Mouse (Mus musculus): ENCODE measurements around the gene Card19. TPM values are rescaled to one million over a fixed set of nuclear protein-coding genes. Genes with fewer than 3 reads are reported as not detected.

Gene Card19
- total RNA-seq, 2 experiments from 2014 or later: 11.1 to 12.9 TPM

GRCm38 (mm10) chr13:49183161-49183560 lies 32.7 kb downstream of the Card19 start:
- intact Hi-C loops (cut with DNase I): no loop called here
- no peak for DNase-seq (ENCODE audit: extremely low spot score in 1 of 2, low spot score in 2 of 2)

GRCm38 (mm10) chr13:49181411-49181984 lies 34.3 kb downstream of the Card19 start:
- intact Hi-C loops (cut with DNase I): no loop called here
- DNase-seq (ENCODE audit: extremely low spot score in 1 of 2, low spot score in 2 of 2): peak in 1 of 2 experiments; percentile 40

- intact Hi-C loops (cut with DNase I): no loop called here
- DNase-seq (ENCODE audit: extremely low spot score in 1 of 2, low spot score in 2 of 2): no peak
Observed at GRCm38 (mm10) chr13:49180691-49181090, 35.1 kb downstream of the Card19 start.

GRCm38 (mm10) chr13:49180274-49180673 lies 35.6 kb downstream of the Card19 start:
- intact Hi-C loops (cut with DNase I): no loop called here
- peak in 1 of 2 experiments; percentile 20 for DNase-seq (ENCODE audit: extremely low spot score in 1 of 2, low spot score in 2 of 2)

GRCm38 (mm10) chr13:49178839-49179585 lies 36.8 kb downstream of the Card19 start:
- intact Hi-C loops (cut with DNase I): loop anchor here (10.0 kb wide), 3 partner anchors 124 to 524 kb away; partner anchors contain the start of gene Phf2
- peak; percentile 80 to 88 for DNase-seq (ENCODE audit: extremely low spot score in 1 of 2, low spot score in 2 of 2)

- intact Hi-C loops (cut with DNase I): loop anchor here (10.0 kb wide), 3 partner anchors 121 to 521 kb away; partner anchors contain the start of gene Phf2
- DNase-seq (ENCODE audit: extremely low spot score in 1 of 2, low spot score in 2 of 2): no peak
Observed at GRCm38 (mm10) chr13:49175509-49175908, 40.3 kb downstream of the Card19 start.

- peak; percentile 76 to 90 for DNase-seq (ENCODE audit: extremely low spot score in 1 of 2, low spot score in 2 of 2)
- intact Hi-C loops (cut with DNase I): loop anchor here (10.0 kb wide), 3 partner anchors 118 to 518 kb away; partner anchors contain the start of gene Phf2
Observed at GRCm38 (mm10) chr13:49172971-49173596, 42.8 kb downstream of the Card19 start.

- intact Hi-C loops (cut with DNase I): loop anchor here (10.0 kb wide), 3 partner anchors 118 to 518 kb away; partner anchors contain the start of gene Phf2
- peak in 1 of 2 experiments; percentile 45 for DNase-seq (ENCODE audit: extremely low spot score in 1 of 2, low spot score in 2 of 2)
Observed at GRCm38 (mm10) chr13:49172335-49172734, 43.5 kb downstream of the Card19 start.

GRCm38 (mm10) chr13:49171729-49172128 lies 44.1 kb downstream of the Card19 start:
- no peak for DNase-seq (ENCODE audit: extremely low spot score in 1 of 2, low spot score in 2 of 2)
- intact Hi-C loops (cut with DNase I): loop anchor here (10.0 kb wide), 3 partner anchors 117 to 517 kb away; partner anchors contain the start of gene Phf2

GRCm38 (mm10) chr13:49170623-49171022 lies 45.2 kb downstream of the Card19 start:
- no peak for DNase-seq (ENCODE audit: extremely low spot score in 1 of 2, low spot score in 2 of 2)

GRCm38 (mm10) chr13:49169448-49170207 lies 46.2 kb downstream of the Card19 start:
- intact Hi-C loops (cut with DNase I): loop anchor here (10.0 kb wide), 3 partner anchors 115 to 515 kb away; partner anchors contain the start of gene Phf2
- peak; percentile 75 to 91 for DNase-seq (ENCODE audit: extremely low spot score in 1 of 2, low spot score in 2 of 2)

More at GRCm38 (mm10) chr13:49170623-49171022, 45.2 kb downstream of the Card19 start:
- intact Hi-C loops (cut with DNase I): loop anchor here (10.0 kb wide), 3 partner anchors 116 to 516 kb away; partner anchors contain the start of gene Phf2

- no peak for DNase-seq (ENCODE audit: extremely low spot score in 1 of 2, low spot score in 2 of 2)
Observed at GRCm38 (mm10) chr13:49167081-49167480, 48.8 kb downstream of the Card19 start.

GRCm38 (mm10) chr13:49163645-49164044 lies 52.2 kb downstream of the Card19 start:
- DNase-seq (ENCODE audit: extremely low spot score in 1 of 2, low spot score in 2 of 2): no peak
- intact Hi-C loops (cut with DNase I): no loop called here

More at GRCm38 (mm10) chr13:49167081-49167480, 48.8 kb downstream of the Card19 start:
- intact Hi-C loops (cut with DNase I): no loop called here

- no peak for DNase-seq (ENCODE audit: extremely low spot score in 1 of 2, low spot score in 2 of 2)
- intact Hi-C loops (cut with DNase I): no loop called here
Observed at GRCm38 (mm10) chr13:49162722-49163121, 53.1 kb downstream of the Card19 start.

GRCm38 (mm10) chr13:49161236-49161635 lies 54.6 kb downstream of the Card19 start:
- intact Hi-C loops (cut with DNase I): no loop called here
- no peak for DNase-seq (ENCODE audit: extremely low spot score in 1 of 2, low spot score in 2 of 2)

GRCm38 (mm10) chr13:49158040-49158713 lies 57.7 kb downstream of the Card19 start:
- no peak for DNase-seq (ENCODE audit: extremely low spot score in 1 of 2, low spot score in 2 of 2)
- intact Hi-C loops (cut with DNase I): no loop called here

GRCm38 (mm10) chr13:49156645-49157044 lies 59.2 kb downstream of the Card19 start:
- intact Hi-C loops (cut with DNase I): no loop called here
- no peak for DNase-seq (ENCODE audit: extremely low spot score in 1 of 2, low spot score in 2 of 2)

GRCm38 (mm10) chr13:49154621-49155020 lies 61.2 kb downstream of the Card19 start:
- intact Hi-C loops (cut with DNase I): no loop called here
- DNase-seq (ENCODE audit: extremely low spot score in 1 of 2, low spot score in 2 of 2): no peak
